Mouse (Mus musculus) left cerebral cortex, postnatal 14 days (tissue): ENCODE data around the gene 0610030E20Rik. TPM values are rescaled to one million over a fixed set of nuclear protein-coding genes. Genes with fewer than 3 reads are reported as not detected.

Experiments
- DNase-seq, 2 experiments: peaks; one replicate each; pipeline ENCODE4 v3.0.0; 2021 to 2022; ENCODE audit warnings: low spot score in 2 of 2, mixed read lengths in 1 of 2
- intact Hi-C: fragments of 180-260 bp; cut with DNase I; formaldehyde crosslinking; loops from one replicate; pipeline ENCODE4 v1.15.1; 2025
- total RNA-seq, 2 experiments: library from RNA; stranded (reverse); gene quantifications; 2 replicates each; pipeline ENCODE4 v1.2.3; 2021

Gene 0610030E20Rik
- total RNA-seq, 2 experiments from 2014 or later, result 13.2 to 15.4 TPM

- intact Hi-C loops, result loop anchor here (5.0 kb wide), 2 partner anchors 43 to 173 kb away; no protein-coding TSS in a partner anchor
- DNase-seq, result no peak
These were observed 16.9 kb downstream of the 0610030E20Rik start for GRCm38 (mm10) chr6:72364009-72364408.

GRCm38 (mm10) chr6:72364985-72365384 is 17.9 kb downstream of the 0610030E20Rik start:
- intact Hi-C loops, result loop anchor here (5.0 kb wide), 2 partner anchors 42 to 172 kb away; no protein-coding TSS in a partner anchor

DNA sequence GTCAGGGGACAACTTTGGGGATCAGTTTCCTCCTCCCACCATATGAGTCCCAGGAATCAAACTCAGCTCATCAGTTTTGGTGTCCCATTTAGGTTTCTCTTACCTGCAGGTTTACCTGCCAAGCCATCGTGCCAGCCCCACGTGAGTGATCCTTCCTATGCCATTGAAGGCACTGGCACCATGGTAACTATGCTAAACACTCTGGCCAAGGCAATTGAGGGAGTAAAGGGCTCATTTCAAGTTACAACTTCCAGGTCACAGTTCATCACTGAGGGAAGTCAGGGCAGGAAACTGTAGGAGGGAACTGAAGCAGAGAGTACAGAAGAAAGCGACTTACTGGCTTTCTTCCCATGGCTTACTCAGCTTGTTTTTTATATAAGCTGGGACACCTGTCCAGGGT is 19.2 kb downstream of the 0610030E20Rik start:
- intact Hi-C loops, result no loop called here
- no peak for DNase-seq

More at GRCm38 (mm10) chr6:72364985-72365384, 17.9 kb downstream of the 0610030E20Rik start:
- no peak for DNase-seq

GRCm38 (mm10) chr6:72366844-72367443 is 19.8 kb downstream of the 0610030E20Rik start, which contains the start of gene Rnf181:
Rnf181 (minus strand) TSS chr6:72366956.
- intact Hi-C loops, result no loop called here

GRCm38 (mm10) chr6:72367460-72367974 is 20.4 kb downstream of the 0610030E20Rik start:
- intact Hi-C loops, result no loop called here
- DNase-seq, result no peak

More at GRCm38 (mm10) chr6:72366844-72367443, 19.8 kb downstream of the 0610030E20Rik start, which contains the start of gene Rnf181:
- no peak for DNase-seq

GRCm38 (mm10) chr6:72369557-72369956 is 22.4 kb downstream of the 0610030E20Rik start:
- intact Hi-C loops, result no loop called here
- no peak for DNase-seq

- intact Hi-C loops, result no loop called here
- DNase-seq, result no peak
These were observed 23.0 kb downstream of the 0610030E20Rik start for GRCm38 (mm10) chr6:72370091-72370490.

- intact Hi-C loops, result no loop called here
- peak; percentile 60 to 74 for DNase-seq
These were observed 24.0 kb downstream of the 0610030E20Rik start for GRCm38 (mm10) chr6:72371147-72371546.

DNA sequence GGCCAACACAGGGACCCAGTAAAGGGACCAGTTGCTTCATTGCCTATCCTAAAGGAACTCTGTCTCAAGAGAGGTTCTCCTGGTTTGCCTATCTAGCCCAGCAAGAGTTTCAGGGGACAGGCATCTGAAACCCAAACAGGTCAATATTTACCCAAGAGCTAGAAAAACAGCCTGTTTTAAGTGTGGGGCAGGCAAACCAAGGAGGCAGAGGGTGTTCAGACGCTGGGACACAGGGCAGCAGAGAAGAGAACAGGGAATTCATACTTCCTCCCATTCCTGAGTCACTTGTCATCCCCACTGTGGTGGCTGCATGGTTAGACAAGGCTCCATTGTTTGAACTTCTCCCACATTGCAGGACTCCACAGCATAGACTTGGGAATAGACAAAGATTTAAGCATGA is 24.5 kb downstream of the 0610030E20Rik start:
- intact Hi-C loops, result no loop called here
- no peak for DNase-seq

- DNase-seq, result no peak
- intact Hi-C loops, result no loop called here
These were observed 26.1 kb downstream of the 0610030E20Rik start for GRCm38 (mm10) chr6:72373184-72373583.

DNA sequence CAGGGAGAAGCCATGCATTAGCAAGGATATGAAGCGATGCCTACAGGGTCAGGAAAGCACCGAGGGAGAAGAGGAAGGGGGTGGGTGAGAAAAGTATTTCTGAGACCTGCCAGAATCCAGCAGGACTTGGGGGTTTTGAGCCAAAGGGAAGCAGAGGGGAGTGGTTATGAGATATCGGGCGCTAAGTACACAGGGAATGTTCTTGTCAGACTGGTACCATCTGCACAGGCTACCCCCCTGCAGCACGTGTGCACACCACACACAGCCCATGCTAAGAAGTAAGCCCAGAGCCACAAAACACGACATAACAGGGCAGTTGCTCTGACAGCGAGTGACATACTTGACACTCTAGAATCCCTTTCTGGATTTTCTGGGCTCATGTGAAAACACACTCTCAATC is 27.1 kb downstream of the 0610030E20Rik start:
- intact Hi-C loops, result no loop called here

DNA sequence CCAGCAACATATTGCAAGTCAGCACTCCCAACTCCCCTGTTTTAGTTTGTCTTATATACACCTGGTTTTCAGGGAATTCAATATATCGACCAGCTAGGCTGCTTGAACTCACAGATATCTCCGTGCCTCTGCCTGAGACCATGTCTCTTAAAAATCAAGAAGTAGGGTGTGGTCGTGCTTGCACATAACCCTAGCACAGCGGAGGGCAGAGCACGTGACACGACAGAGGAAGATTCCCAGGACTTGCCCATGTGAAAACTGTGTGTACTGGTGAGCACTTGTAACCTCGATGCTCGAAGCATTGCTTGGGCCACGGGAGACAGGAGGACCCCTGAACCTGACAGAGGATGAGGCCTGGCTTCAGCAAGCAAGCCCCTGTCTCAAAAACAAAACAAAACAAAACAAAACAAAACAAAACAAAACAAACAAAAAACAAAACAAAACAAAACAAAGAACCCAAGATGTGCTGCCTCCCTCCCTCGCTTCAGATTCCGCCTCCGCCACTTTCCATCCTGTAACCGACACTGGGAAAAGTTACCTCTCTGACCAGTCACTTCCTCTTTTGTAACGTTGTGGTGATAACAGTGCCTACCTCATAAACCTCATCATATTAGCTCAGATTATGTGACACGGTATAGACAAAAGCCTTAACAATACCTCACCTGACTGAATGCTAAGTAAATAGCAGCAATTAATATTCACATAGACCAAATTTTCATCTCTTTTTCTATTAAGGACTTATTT is 27.9 kb downstream of the 0610030E20Rik start:
- no peak for DNase-seq
- intact Hi-C loops, result no loop called here

More for the DNA sequence above, 27.1 kb downstream of the 0610030E20Rik start:
- DNase-seq, result no peak

GRCm38 (mm10) chr6:72378510-72379234 is 31.6 kb downstream of the 0610030E20Rik start:
- DNase-seq, result no peak
- intact Hi-C loops, result no loop called here

DNA sequence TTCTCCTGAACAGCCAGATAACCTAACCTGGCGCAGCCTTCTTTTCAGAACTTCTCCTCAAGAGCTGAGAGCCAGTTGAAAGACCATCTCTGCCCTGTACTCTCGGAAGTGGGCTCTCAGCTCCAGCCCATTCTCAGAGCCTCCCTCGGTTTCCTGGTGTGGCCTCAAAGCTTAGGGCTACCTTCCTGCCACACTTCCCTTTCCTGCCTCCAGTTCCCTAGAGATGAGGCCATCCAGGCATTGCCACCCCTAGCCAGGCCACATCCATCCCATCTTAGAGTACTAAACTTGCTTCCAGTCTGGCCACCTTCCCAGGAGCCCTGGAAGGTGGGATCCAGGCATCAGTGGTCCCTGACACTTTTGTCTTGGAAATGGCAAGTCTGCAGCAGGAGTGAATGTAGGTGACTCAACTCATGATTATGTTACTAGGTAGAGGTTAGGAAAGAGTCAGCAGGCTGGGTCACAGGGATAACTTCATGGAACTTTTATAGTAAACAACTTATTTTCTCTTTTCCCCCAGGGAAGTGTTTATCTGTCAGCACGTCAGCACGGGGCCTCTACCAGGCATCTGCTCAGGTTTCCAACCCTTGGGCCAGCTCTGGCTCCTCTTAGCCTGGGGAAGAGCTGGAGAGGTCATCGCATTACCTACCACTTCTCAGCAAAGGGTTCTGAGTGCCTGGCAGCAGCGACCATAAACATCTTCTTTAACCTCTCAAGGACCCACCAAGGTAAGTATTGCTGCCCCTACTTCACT is 32.4 kb downstream of the 0610030E20Rik start:
- intact Hi-C loops, result no loop called here
- no peak for DNase-seq

GRCm38 (mm10) chr6:72380131-72380770 is 33.1 kb downstream of the 0610030E20Rik start, which contains the start of gene Vamp5:
Vamp5 (minus strand) TSS chr6:72380468.
- DNase-seq, result no peak
- intact Hi-C loops, result no loop called here

- intact Hi-C loops, result no loop called here
- no peak for DNase-seq
These were observed 35.4 kb downstream of the 0610030E20Rik start for GRCm38 (mm10) chr6:72382494-72382893.

DNA sequence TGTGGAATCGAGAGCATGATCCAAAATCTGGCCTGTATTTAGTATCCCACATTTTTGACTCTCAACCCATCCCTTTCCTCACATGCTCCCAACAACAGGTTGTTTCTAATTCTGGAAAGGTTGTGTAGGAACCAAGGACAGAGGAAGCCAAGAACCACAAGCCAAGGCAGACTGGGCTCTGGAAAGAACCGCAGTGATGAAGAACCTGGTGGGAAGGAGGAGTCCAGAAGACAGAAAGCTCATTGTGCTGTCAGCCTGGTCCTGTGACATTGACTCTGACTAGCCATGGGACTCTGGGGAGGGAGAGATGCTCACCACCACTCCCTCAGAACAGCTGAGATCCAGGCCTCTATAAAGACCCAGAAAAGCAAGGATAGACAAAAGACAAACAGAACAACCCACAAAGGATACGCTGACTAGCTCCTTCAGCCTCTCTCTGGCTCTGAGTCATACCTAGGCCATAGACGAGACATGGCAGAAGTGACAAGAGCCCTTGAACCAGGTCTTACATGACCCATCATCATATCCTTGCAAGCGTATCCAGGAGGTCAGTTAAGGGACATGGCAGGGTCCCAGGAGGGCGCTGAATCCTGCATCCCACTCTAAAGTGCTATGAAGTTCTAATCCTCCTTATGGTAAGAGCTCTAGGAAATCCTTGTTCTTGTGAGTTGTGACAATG is 36.2 kb downstream of the 0610030E20Rik start:
- intact Hi-C loops, result no loop called here
- DNase-seq, result no peak

- intact Hi-C loops, result no loop called here
- DNase-seq, result no peak
These were observed 36.8 kb downstream of the 0610030E20Rik start for GRCm38 (mm10) chr6:72383952-72384351.
